Mouse (Mus musculus) lung, postnatal 4 days (tissue): ENCODE data around the gene Aldh5a1.

Experiments used
- DNase-seq, 2 experiments: peaks; one replicate each; pipeline ENCODE4 v3.0.0; 2021

The Aldh5a1 gene

GRCm38 (mm10) chr13:24862520-24862919, 74.9 kb downstream of the Aldh5a1 start:
- peak in 1 of 2 experiments; percentile 49 for DNase-seq

- DNase-seq: no peak
Measured at GRCm38 (mm10) chr13:24862021-24862420, 75.4 kb downstream of the Aldh5a1 start.

- DNase-seq: no peak
Measured at GRCm38 (mm10) chr13:24861084-24861483, 76.4 kb downstream of the Aldh5a1 start.

GRCm38 (mm10) chr13:24859115-24859514, 78.3 kb downstream of the Aldh5a1 start:
- no peak for DNase-seq
